Comparison of ENCODE assay signal across 21 mouse cellular contexts in the genomic region with DNA sequence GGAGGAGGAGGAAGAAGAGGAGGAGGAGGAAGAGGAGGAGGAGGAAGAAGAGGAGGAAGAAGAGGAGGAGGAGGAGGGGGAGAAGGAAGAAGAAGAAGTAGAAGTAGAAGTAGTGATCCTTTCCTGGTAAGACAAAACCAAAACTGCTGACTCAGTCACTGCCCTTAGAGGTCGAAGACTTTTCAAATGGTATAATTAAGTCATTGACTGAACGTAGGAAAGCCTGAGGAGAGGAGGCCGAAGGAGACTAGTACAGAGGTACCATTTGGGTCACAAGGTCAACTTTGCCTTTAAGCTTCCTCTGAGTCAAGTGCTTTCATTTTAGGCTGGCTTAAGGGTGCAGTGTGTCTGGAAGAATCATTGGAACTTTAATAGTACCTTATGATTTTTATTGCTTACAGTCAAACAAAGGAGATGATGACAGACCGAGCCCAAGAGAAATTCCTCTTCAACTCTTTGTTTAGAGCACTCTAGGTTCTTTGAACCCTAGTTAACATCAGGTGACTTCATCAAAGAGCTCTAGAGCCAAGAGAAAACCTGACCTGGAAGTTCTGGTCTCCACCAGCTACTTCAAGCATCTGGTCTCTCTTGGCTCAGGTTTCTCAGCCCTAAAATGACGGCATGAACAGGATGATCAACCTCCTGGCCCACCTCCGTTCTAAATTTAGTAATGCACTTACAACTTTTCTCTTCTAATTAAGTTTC. TPM values are rescaled to one million over a fixed set of nuclear protein-coding genes. Genes with fewer than 3 reads are reported as not detected.
DNase-seq lines count a peak whose midpoint lies in the region; ATAC-seq and TF ChIP-seq lines count a peak whose summit lies in the region.
"Had no signal": no experiment of that assay in that cellular context is flagged by ENCODE, and none has a peak within 500 bp of the region (broad histone marks: within the 10 kb centered on the region; RNA-seq: fewer than 3 reads in every experiment).

No protein-coding gene starts in this region.

- in situ Hi-C loops in CH12.LX (cut with MboI; ENCODE audit: low pct_ligation_motif_present, low pct_unique_long_range_greater_than_20kb, low sequenced_read_pairs) = no loop called here

- no peak for ATAC-seq in liver, embryonic 12.5 days
- no peak for ATAC-seq in liver, embryonic 11.5 days (replicated peaks; ENCODE audit: low FRiP score)
- ATAC-seq in liver, embryonic 16.5 days (ENCODE audit: low read depth) = no peak
- ATAC-seq: forebrain, postnatal 0 days; midbrain, embryonic 13.5 days had no signal

- no peak overlapping the region for H3K9ac ChIP-seq in liver, embryonic 12.5 days
- H3K9ac ChIP-seq in liver, embryonic 11.5 days (ENCODE audit: low read depth, low read length) = no peak overlapping the region
- H3K9ac ChIP-seq in CH12.LX (ENCODE audit: insufficient read depth, low read depth) (0 out of 2 replicates have a peak overlapping the region, but pooled peaks have one; percentile 11), MEL (ENCODE audit: control insufficient read depth, low read depth, low read length, poor library complexity, severe bottlenecking) (no peak overlapping the region)
- no peak overlapping the region for H3K9ac ChIP-seq in liver, embryonic 16.5 days (ENCODE audit: low read depth, low read length)
- H3K9ac ChIP-seq: embryonic facial prominence, embryonic 12.5 days; forebrain, postnatal 0 days; midbrain, embryonic 13.5 days; neural tube, embryonic 15.5 days had no signal

- TF ChIP-seq RAD21 in CH12.LX (IDR thresholded peaks at IDR 0.05; ENCODE audit: low read depth, low read length) = no peak
- TF ChIP-seq RAD21 in MEL (IDR thresholded peaks at IDR 0.05; ENCODE audit: low read depth, low read length) = no peak

- TF ChIP-seq EP300 in CH12.LX (IDR thresholded peaks at IDR 0.05; ENCODE audit: low read length) (no peak), MEL (IDR thresholded peaks at IDR 0.05; ENCODE audit: low read depth in 1 of 2, low read length in 2 of 2) (no peak)

- no peak for DNase-seq in liver, embryonic 11.5 days (ENCODE audit: low spot score)
- DNase-seq in CH12.LX (ENCODE audit: extremely low read depth) (no peak), MEL (ENCODE audit: low read depth, low spot score) (no peak), adipocyte (ENCODE audit: low spot score) (no peak)
- DNase-seq in ovary, adult 18-20 months (ENCODE audit: low spot score) = no peak
- DNase-seq: adrenal gland, adult 2 months; cerebellum, adult 8-10 months; forebrain, postnatal 0 days; kidney, adult 11 months; left cerebral cortex, postnatal 4 days; right cerebral cortex, postnatal 14 days; spleen, adult 18-20 months; thymus, postnatal 36 days had no signal

- dilution Hi-C loops in CH12.LX (cut with MboI; ENCODE audit: extremely low pct_ligation_motif_present, extremely low pct_unique_long_range_greater_than_20kb, low sequenced_read_pairs) = no loop called here

- TF ChIP-seq CTCF in CH12.LX (conservative IDR thresholded peaks at IDR 0.05 in 1 of 2, IDR thresholded peaks at IDR 0.05 in 1 of 2; ENCODE audit: low read depth in 2 of 2, low read length in 2 of 2) = no peak
- TF ChIP-seq CTCF in MEL (IDR thresholded peaks at IDR 0.05 in 2 of 3, conservative IDR thresholded peaks at IDR 0.05 in 1 of 3; ENCODE audit: control insufficient read depth in 1 of 3, insufficient read depth in 1 of 3, low read depth in 2 of 3, low read length in 3 of 3, poor library complexity in 1 of 3, severe bottlenecking in 1 of 3) = no peak

- H3K4me1 ChIP-seq in liver, embryonic 12.5 days = peaks cover 77% of the 10 kb centered on the region
- peaks cover 33% of the 10 kb centered on the region for H3K4me1 ChIP-seq in liver, embryonic 11.5 days (replicated peaks; ENCODE audit: control insufficient read depth, insufficient read depth, low read length)
- H3K4me1 ChIP-seq in CH12.LX (ENCODE audit: control insufficient read depth in 1 of 2, insufficient read depth in 2 of 2) = peaks cover 7 to 38% of the 10 kb centered on the region in 2 experiments; a peak in 3 of 4 replicates
- H3K4me1 ChIP-seq in MEL (ENCODE audit: control insufficient read depth in 1 of 2, insufficient read depth in 2 of 2, low read length in 2 of 2) = peaks cover 28 to 39% of the 10 kb centered on the region in 2 experiments
- peaks cover 40% of the 10 kb centered on the region for H3K4me1 ChIP-seq in liver, embryonic 16.5 days (ENCODE audit: control insufficient read depth, low read depth, low read length)
- H3K4me1 ChIP-seq: midbrain, embryonic 13.5 days had no signal

- no peak overlapping the region for H3K4me3 ChIP-seq in liver, embryonic 12.5 days
- no peak overlapping the region for H3K4me3 ChIP-seq in liver, embryonic 11.5 days (ENCODE audit: low read depth, low read length)
- H3K4me3 ChIP-seq in CH12.LX (replicated peaks in 1 of 3; ENCODE audit: low read depth in 2 of 3, low read length in 2 of 3, poor library complexity in 1 of 3) = no peak overlapping the region
- no peak overlapping the region for H3K4me3 ChIP-seq in MEL (ENCODE audit: control insufficient read depth in 1 of 2, insufficient read depth in 1 of 2, low read depth in 2 of 2, low read length in 2 of 2)
- no peak overlapping the region for H3K4me3 ChIP-seq in liver, embryonic 16.5 days (ENCODE audit: low read depth, low read length)
- H3K4me3 ChIP-seq: embryonic facial prominence, embryonic 12.5 days; layer of hippocampus, adult 2 months; left cerebral cortex, adult 2 months; midbrain, embryonic 13.5 days; neural tube, embryonic 15.5 days had no signal

- no peaks in the 10 kb centered on the region for H3K27me3 ChIP-seq in liver, embryonic 12.5 days (replicated peaks)
- H3K27me3 ChIP-seq in liver, embryonic 11.5 days (replicated peaks; ENCODE audit: control insufficient read depth, insufficient read depth, low read length) = no peaks in the 10 kb centered on the region
- H3K27me3 ChIP-seq in CH12.LX (replicated peaks) (no peaks in the 10 kb centered on the region), MEL (ENCODE audit: control insufficient read depth in 1 of 2, insufficient read depth in 2 of 2, low read length in 2 of 2) (no peaks in the 10 kb centered on the region)
- H3K27me3 ChIP-seq in liver, embryonic 16.5 days (ENCODE audit: control insufficient read depth, insufficient read depth, low read depth, low read length) = no peaks in the 10 kb centered on the region
- H3K27me3 ChIP-seq: embryonic facial prominence, embryonic 12.5 days; midbrain, embryonic 13.5 days; neural tube, embryonic 15.5 days had no signal

- H3K9me3 ChIP-seq in liver, embryonic 12.5 days (replicated peaks) = no peaks in the 10 kb centered on the region
- no peaks in the 10 kb centered on the region for H3K9me3 ChIP-seq in liver, embryonic 11.5 days (ENCODE audit: control insufficient read depth, low read length)
- H3K9me3 ChIP-seq in CH12.LX (replicated peaks; ENCODE audit: low read length) (no peaks in the 10 kb centered on the region), MEL (replicated peaks; ENCODE audit: insufficient read depth, low read length) (no peaks in the 10 kb centered on the region)
- H3K9me3 ChIP-seq in liver, embryonic 16.5 days (replicated peaks; ENCODE audit: control insufficient read depth, low read length) = no peaks in the 10 kb centered on the region
- H3K9me3 ChIP-seq: embryonic facial prominence, embryonic 12.5 days; midbrain, embryonic 13.5 days; neural tube, embryonic 15.5 days had no signal

- no peak overlapping the region for H3K4me2 ChIP-seq in liver, embryonic 12.5 days
- H3K4me2 ChIP-seq in liver, embryonic 11.5 days = no peak overlapping the region
- H3K4me2 ChIP-seq in CH12.LX (ENCODE audit: insufficient read depth, low read depth, poor library complexity, severe bottlenecking) = peak overlapping the region; percentile 49
- no peak overlapping the region for H3K4me2 ChIP-seq in liver, embryonic 16.5 days (ENCODE audit: low read depth, low read length)
- H3K4me2 ChIP-seq: embryonic facial prominence, embryonic 12.5 days; midbrain, embryonic 13.5 days; neural tube, embryonic 15.5 days had no signal

- TF ChIP-seq POLR2A in CH12.LX (IDR thresholded peaks at IDR 0.05; ENCODE audit: low read depth, low read length) (no peak), MEL (IDR thresholded peaks at IDR 0.05; ENCODE audit: control insufficient read depth in 1 of 2, insufficient read depth in 1 of 2, low read depth in 1 of 2, low read length in 2 of 2, poor library complexity in 1 of 2) (no peak)

- 79% methylated on average over 6 of the region's 6 CpGs for WGBS in liver, embryonic 12.5 days (ENCODE audit: insufficient replicate concordance)
- WGBS in liver, embryonic 11.5 days = 84% methylated on average over 6 of the region's 6 CpGs
- WGBS in liver, embryonic 16.5 days (ENCODE audit: insufficient replicate concordance) = 76% methylated on average over 6 of the region's 6 CpGs

- H3K36me3 ChIP-seq in liver, embryonic 12.5 days = peaks cover 29% of the 10 kb centered on the region
- no peaks in the 10 kb centered on the region for H3K36me3 ChIP-seq in liver, embryonic 11.5 days (ENCODE audit: control insufficient read depth, insufficient read depth, low read length)
- H3K36me3 ChIP-seq in CH12.LX (replicated peaks in 1 of 2; ENCODE audit: control insufficient read depth in 1 of 2, insufficient read depth in 1 of 2, low read length in 1 of 2) = peaks cover 0 to 22% of the 10 kb centered on the region in 2 experiments
- peaks cover 7 to 42% of the 10 kb centered on the region in 2 experiments for H3K36me3 ChIP-seq in MEL (ENCODE audit: control insufficient read depth in 1 of 2, insufficient read depth in 2 of 2, low read length in 2 of 2)
- no peaks in the 10 kb centered on the region for H3K36me3 ChIP-seq in liver, embryonic 16.5 days (ENCODE audit: control insufficient read depth, insufficient read depth)
- H3K36me3 ChIP-seq: embryonic facial prominence, embryonic 12.5 days; midbrain, embryonic 13.5 days; neural tube, embryonic 15.5 days had no signal

- H3K79me2 ChIP-seq in CH12.LX (replicated peaks; ENCODE audit: control insufficient read depth, extremely low read depth, insufficient read depth, poor library complexity, severe bottlenecking) (no peaks in the 10 kb centered on the region), MEL (ENCODE audit: control insufficient read depth, insufficient read depth, low read length, poor library complexity) (peaks cover 3% of the 10 kb centered on the region; the same call in 1 of the 2 replicates)

- peak overlapping the region; percentile 62 for H3K27ac ChIP-seq in liver, embryonic 12.5 days
- H3K27ac ChIP-seq in liver, embryonic 11.5 days (ENCODE audit: low read depth, low read length) = no peak overlapping the region
- no peak overlapping the region; the same call in 1 of the 2 replicates for H3K27ac ChIP-seq in CH12.LX (ENCODE audit: insufficient read depth, low read depth)
- H3K27ac ChIP-seq in MEL (ENCODE audit: control insufficient read depth, low read depth, low read length) = no peak overlapping the region; the same call in 1 of the 2 replicates
- peak overlapping the region; percentile 45 for H3K27ac ChIP-seq in liver, embryonic 16.5 days (ENCODE audit: low read length)
- H3K27ac ChIP-seq: embryonic facial prominence, embryonic 12.5 days; kidney, postnatal 0 days; layer of hippocampus, adult 2 months; left cerebral cortex, adult 2 months; midbrain, embryonic 13.5 days; neural tube, embryonic 15.5 days had no signal

RNA-seq across cellular contexts. Expression of gene Lrrc8c, which starts 49.0 kb away (rescaled TPM):
- 23.0 and 23.9 TPM in 2 replicates for polyA plus RNA-seq in liver, embryonic 12.5 days (2016; fragmentation: Nextera tagmentation; extraction: Ambion mirVana)
- polyA plus RNA-seq in liver, embryonic 11.5 days (2014; fragmentation: Nextera tagmentation; extraction: Ambion mirVana) = 30.4 and 33.8 TPM in 2 replicates
- total RNA-seq in CH12.LX (2012; rRNA removed) (2.4 and 5.9 TPM in 2 replicates), CH12.LX (2014; rRNA removed) (2.4 and 3.3 TPM in 2 replicates), MEL (2012; rRNA removed) (25.5 and 33.0 TPM in 2 replicates)
- polyA plus RNA-seq in CH12.LX (2012; ENCODE audit: insufficient read length, low read depth) (7.3 and 10.3 TPM in 2 replicates), MEL (2012; ENCODE audit: insufficient read depth in 1 of 2, insufficient read length in 2 of 2, low read depth in 1 of 2, low replicate concordance in 2 of 2, missing spikeins in 1 of 2) (10 to 100 TPM in 1 of 2 experiments, not detected in 1; 46.0 TPM)
- 14.0 and 16.4 TPM in 2 replicates for polyA plus RNA-seq in liver, embryonic 16.5 days (2015; fragmentation: Nextera tagmentation; extraction: Ambion mirVana)

Comparison
In these comparisons a context has a peak if more than half of its experiments do, and no peak if none do; other contexts are left out.
1. H3K27ac ChIP-seq: peak in liver, embryonic 12.5 days (single experiment) and liver, embryonic 16.5 days (single experiment); none in liver, embryonic 11.5 days (single experiment), CH12.LX (single experiment) and MEL (single experiment).